Mouse (Mus musculus) left cerebral cortex, postnatal 14 days (tissue): ENCODE data around the gene Ptprd. TPM values are rescaled to one million over a fixed set of nuclear protein-coding genes. Genes with fewer than 3 reads are reported as not detected.

Experiments used
- DNase-seq, 2 experiments: peaks; one replicate each; pipeline ENCODE4 v3.0.0; 2021 to 2022; ENCODE audit warnings: low spot score in 2 of 2, mixed read lengths in 1 of 2
- intact Hi-C: fragments of 180-260 bp; cut with DNase I; formaldehyde crosslinking; loops from one replicate; pipeline ENCODE4 v1.15.1; 2025
- total RNA-seq, 2 experiments: library from RNA; stranded (reverse); gene quantifications; 2 replicates each; pipeline ENCODE4 v1.2.3; 2021

The Ptprd gene
- total RNA-seq, 2 experiments from 2014 or later = 357 to 391 TPM

GRCm38 (mm10) chr4:76541769-76542168 lies 1670.0 kb downstream of the Ptprd start:
- intact Hi-C loops = no loop called here
- no peak for DNase-seq

- no peak for DNase-seq
- intact Hi-C loops = no loop called here
Observed at GRCm38 (mm10) chr4:76532926-76533325, 1678.8 kb downstream of the Ptprd start.

GRCm38 (mm10) chr4:76525281-76525680 lies 1686.5 kb downstream of the Ptprd start:
- DNase-seq = peak; percentile 43 to 59
- intact Hi-C loops = loop anchor here (10.0 kb wide), 1 partner anchor 90 kb away; no protein-coding TSS in a partner anchor

GRCm38 (mm10) chr4:76503279-76503601 lies 1708.5 kb downstream of the Ptprd start:
- intact Hi-C loops = no loop called here
- DNase-seq = no peak

GRCm38 (mm10) chr4:76502575-76503278 lies 1709.0 kb downstream of the Ptprd start:
- no peak for DNase-seq
- intact Hi-C loops = no loop called here

- DNase-seq = no peak
- intact Hi-C loops = no loop called here
Observed at GRCm38 (mm10) chr4:76485848-76486247, 1725.9 kb downstream of the Ptprd start.

- no peak for DNase-seq
- intact Hi-C loops = no loop called here
Observed at GRCm38 (mm10) chr4:76468366-76469100, 1743.2 kb downstream of the Ptprd start.

GRCm38 (mm10) chr4:76464682-76465081 lies 1747.1 kb downstream of the Ptprd start:
- intact Hi-C loops = no loop called here
- no peak for DNase-seq

- intact Hi-C loops = no loop called here
- DNase-seq = no peak
Observed at GRCm38 (mm10) chr4:76461336-76461735, 1750.4 kb downstream of the Ptprd start.

- intact Hi-C loops = no loop called here
- DNase-seq = no peak
Observed at GRCm38 (mm10) chr4:76460556-76460955, 1751.2 kb downstream of the Ptprd start.

- intact Hi-C loops = no loop called here
- no peak for DNase-seq
Observed at GRCm38 (mm10) chr4:76459621-76460020, 1752.1 kb downstream of the Ptprd start.

- peak in 1 of 2 experiments; percentile 24 for DNase-seq
- intact Hi-C loops = loop anchor here (5.0 kb wide), 1 partner anchor 1175 kb away; the partner anchor contains the start of gene Dmac1
Observed at GRCm38 (mm10) chr4:76452286-76452685, 1759.5 kb downstream of the Ptprd start.

GRCm38 (mm10) chr4:76451019-76451552 lies 1760.7 kb downstream of the Ptprd start:
- intact Hi-C loops = loop anchor here (5.0 kb wide), 1 partner anchor 1174 kb away; the partner anchor contains the start of gene Dmac1
- DNase-seq = no peak

GRCm38 (mm10) chr4:76450351-76451018 lies 1761.3 kb downstream of the Ptprd start:
- DNase-seq = peak; percentile 45 to 59
- intact Hi-C loops = loop anchor here (5.0 kb wide), 1 partner anchor 1173 kb away; the partner anchor contains the start of gene Dmac1

- DNase-seq = peak; percentile 63 to 73
- intact Hi-C loops = loop anchor here (5.0 to 10.0 kb wide), 2 partner anchors 125 to 1172 kb away; partner anchors contain the start of gene Dmac1
Observed at GRCm38 (mm10) chr4:76449466-76450350, 1762.1 kb downstream of the Ptprd start.

- intact Hi-C loops = loop anchor here (10.0 kb wide), 1 partner anchor 124 kb away; no protein-coding TSS in a partner anchor
- DNase-seq = no peak
Observed at GRCm38 (mm10) chr4:76448678-76449465, 1762.9 kb downstream of the Ptprd start.

- DNase-seq = peak in 1 of 2 experiments; percentile 54
- intact Hi-C loops = loop anchor here (10.0 kb wide), 1 partner anchor 123 kb away; no protein-coding TSS in a partner anchor
Observed at GRCm38 (mm10) chr4:76447396-76447795, 1764.4 kb downstream of the Ptprd start.

- DNase-seq = no peak
- intact Hi-C loops = loop anchor here (10.0 kb wide), 1 partner anchor 120 kb away; no protein-coding TSS in a partner anchor
Observed at GRCm38 (mm10) chr4:76444778-76445177, 1767.0 kb downstream of the Ptprd start.
